Mouse (Mus musculus) G1E (cell line): ENCODE measurements around the gene Nln.

ENCODE experiments used
- CTCF ChIP-seq: IDR thresholded peaks from 2 replicates; pipeline ENCODE4 v1.5.1; 2012; ENCODE audit warnings: low read depth, low read length, inconsistent platforms, mixed read lengths
- GATA1 ChIP-seq: IDR thresholded peaks from 2 replicates; pipeline ENCODE4 v1.6.1; 2012; ENCODE audit warnings: borderline replicate concordance, low read length, inconsistent platforms, mixed read lengths
- POLR2AphosphoS5 ChIP-seq: IDR thresholded peaks from 2 replicates; pipeline ENCODE4 v1.6.1; 2012; ENCODE audit warnings: low read depth, low read length, inconsistent platforms; ENCODE audit not compliant: insufficient replicate concordance
- TAL1 ChIP-seq: conservative IDR thresholded peaks from 2 replicates; pipeline ENCODE4 v1.6.1; 2012; ENCODE audit warnings: low read depth, low read length, inconsistent platforms, mixed read lengths

DNA sequence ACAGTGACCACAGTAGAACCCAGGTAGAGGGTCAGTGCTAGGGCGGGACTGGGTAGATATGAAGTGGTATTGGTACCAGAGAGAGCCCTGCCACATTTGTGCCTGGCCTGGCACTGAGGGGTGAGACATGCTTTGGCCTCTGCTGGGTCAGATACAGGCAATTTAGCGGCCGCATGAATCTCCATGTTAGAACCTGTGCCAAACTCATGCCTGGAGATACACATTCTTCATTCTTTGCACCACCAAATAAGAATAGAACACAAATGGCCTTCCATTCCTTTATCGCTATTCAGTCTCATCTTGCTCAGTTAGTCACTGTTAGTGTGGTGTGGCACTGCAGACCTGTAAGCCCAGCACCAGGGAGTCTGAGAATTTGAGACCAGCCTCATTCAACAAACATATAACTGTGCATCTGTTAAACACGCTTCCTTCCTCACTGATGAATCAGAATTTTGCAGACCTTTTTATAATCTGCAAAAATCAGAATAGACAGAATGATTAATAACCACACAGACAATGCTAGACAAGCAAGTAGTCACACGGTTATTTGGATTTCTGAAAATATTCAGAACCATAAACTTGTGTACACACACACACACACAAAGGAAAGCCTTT lies 104.1 kb downstream of the Nln start:
- TF ChIP-seq GATA1 (no peak), CTCF (no peak), POLR2AphosphoS5 (no peak), TAL1 (no peak)
